Mouse (Mus musculus) liver, postnatal 0 days (tissue): ENCODE measurements at regions not wholly inside any gene's neighbourhood (a gene's known extent, or its start where the extent isn't known, plus 50 kb on each side); places are given as distances from the start of the nearest gene placed in this dataset.

Experiments
- CTCF ChIP-seq: sonication (generic); IDR thresholded peaks from 2 replicates; pipeline ENCODE4 v1.5.1; 2016; ENCODE audit warnings: antibody characterized with exemption, low read depth
- EP300 ChIP-seq: IDR thresholded peaks from 2 replicates; pipeline ENCODE4 v1.6.1; 2016; ENCODE audit warnings: antibody characterized with exemption, low read depth, mild to moderate bottlenecking

- TF ChIP-seq CTCF (no peak), EP300 (no peak)
Measured at GRCm38 (mm10) chr1:35390371-35390770, 540.6 kb downstream of the Plekhb2 start.
